Mouse (Mus musculus): ENCODE measurements around the gene Ercc4.
"Not testable (repeated sequence)": the region's sequence is repeated elsewhere in the genome, so short reads cannot be mapped to it uniquely, and the experiment has no call there.

Gene Ercc4

GRCm38 (mm10) chr16:13109156-13109989 is at the start of gene Ercc4:
Gene Ercc4 (plus strand): TSS chr16:13109684.
- peak; percentile 96 to 99 for DNase-seq (ENCODE audit: low spot score in 2 of 2)

GRCm38 (mm10) chr16:13061113-13061512 is 48.4 kb upstream of the Ercc4 start:
- DNase-seq (ENCODE audit: low spot score in 2 of 2) = no peak

- DNase-seq (ENCODE audit: low spot score in 2 of 2) = no peak
Measured at GRCm38 (mm10) chr16:13074176-13074575, 35.3 kb upstream of the Ercc4 start.

- no peak for DNase-seq (ENCODE audit: low spot score in 2 of 2)
Measured at GRCm38 (mm10) chr16:13080161-13080560, 29.3 kb upstream of the Ercc4 start.

GRCm38 (mm10) chr16:13083155-13083798 is 26.2 kb upstream of the Ercc4 start:
- DNase-seq (ENCODE audit: low spot score in 2 of 2) = no peak

GRCm38 (mm10) chr16:13108356-13108755 is 1.1 kb upstream of the Ercc4 start:
- no peak for DNase-seq (ENCODE audit: low spot score in 2 of 2)

- DNase-seq (ENCODE audit: low spot score in 2 of 2) = peak in 1 of 2 experiments; percentile 2
Measured at GRCm38 (mm10) chr16:13109990-13110595, 609 bp downstream of the Ercc4 start.

- no peak for DNase-seq (ENCODE audit: low spot score in 2 of 2)
Measured at GRCm38 (mm10) chr16:13114821-13115220, 5.3 kb downstream of the Ercc4 start.

GRCm38 (mm10) chr16:13115466-13115865 is 6.0 kb downstream of the Ercc4 start:
- DNase-seq (ENCODE audit: low spot score in 2 of 2) = not testable (repeated sequence)

GRCm38 (mm10) chr16:13117299-13117966 is 7.9 kb downstream of the Ercc4 start:
- no peak for DNase-seq (ENCODE audit: low spot score in 2 of 2)

GRCm38 (mm10) chr16:13117967-13118430 is 8.5 kb downstream of the Ercc4 start:
- no peak for DNase-seq (ENCODE audit: low spot score in 2 of 2)

GRCm38 (mm10) chr16:13118754-13119294 is 9.3 kb downstream of the Ercc4 start:
- DNase-seq (ENCODE audit: low spot score in 2 of 2) = no peak

GRCm38 (mm10) chr16:13119641-13120350 is 10.3 kb downstream of the Ercc4 start:
- no peak for DNase-seq (ENCODE audit: low spot score in 2 of 2)

GRCm38 (mm10) chr16:13125357-13125756 is 15.9 kb downstream of the Ercc4 start:
- no peak for DNase-seq (ENCODE audit: low spot score in 2 of 2)

- DNase-seq (ENCODE audit: low spot score in 2 of 2) = no peak
Measured at GRCm38 (mm10) chr16:13127566-13127965, 18.1 kb downstream of the Ercc4 start.

- peak in 1 of 2 experiments; percentile 18 for DNase-seq (ENCODE audit: low spot score in 2 of 2)
Measured at GRCm38 (mm10) chr16:13130412-13130811, 20.9 kb downstream of the Ercc4 start.

GRCm38 (mm10) chr16:13141220-13141619 is 31.7 kb downstream of the Ercc4 start:
- DNase-seq (ENCODE audit: low spot score in 2 of 2) = no peak

- DNase-seq (ENCODE audit: low spot score in 2 of 2) = no peak
Measured at GRCm38 (mm10) chr16:13143932-13144331, 34.4 kb downstream of the Ercc4 start.

GRCm38 (mm10) chr16:13144682-13145410 is 35.4 kb downstream of the Ercc4 start:
- DNase-seq (ENCODE audit: low spot score in 2 of 2) = no peak

GRCm38 (mm10) chr16:13146231-13146630 is 36.7 kb downstream of the Ercc4 start:
- no peak for DNase-seq (ENCODE audit: low spot score in 2 of 2)

Data from urinary bladder, adult 18-20 months (tissue).